1 mouse cellular context compared by ENCODE assay signal in genomic region chr7:45549641-45550436, GRCm38 (mm10).
TF ChIP-seq lines count a peak whose summit lies in the region.

No protein-coding gene starts in this region.

TF ChIP-seq in ES-E14, 5 proteins besides CTCF, POLR2A, EP300 and RAD21:
- TF ChIP-seq ZC3H11A (IDR thresholded peaks at IDR 0.05; ENCODE audit: borderline replicate concordance, low read depth, low read length) (no peak), ZNF384 (IDR thresholded peaks at IDR 0.05; ENCODE audit: low read depth, low read length) (no peak), HCFC1 (IDR thresholded peaks at IDR 0.05; ENCODE audit: borderline replicate concordance, insufficient read depth, low read length) (no peak), CHD2 (IDR thresholded peaks at IDR 0.05; ENCODE audit: low read depth, low read length) (no peak), MAFK (IDR thresholded peaks at IDR 0.05; ENCODE audit: insufficient read depth, low read depth, low read length) (no peak)
